Mouse (Mus musculus): ENCODE data around the gene Olfr1136. TPM values are rescaled to one million over a fixed set of nuclear protein-coding genes. Genes with fewer than 3 reads are reported as not detected.

Gene Olfr1136
- not detected for total RNA-seq (2023)

DNA sequence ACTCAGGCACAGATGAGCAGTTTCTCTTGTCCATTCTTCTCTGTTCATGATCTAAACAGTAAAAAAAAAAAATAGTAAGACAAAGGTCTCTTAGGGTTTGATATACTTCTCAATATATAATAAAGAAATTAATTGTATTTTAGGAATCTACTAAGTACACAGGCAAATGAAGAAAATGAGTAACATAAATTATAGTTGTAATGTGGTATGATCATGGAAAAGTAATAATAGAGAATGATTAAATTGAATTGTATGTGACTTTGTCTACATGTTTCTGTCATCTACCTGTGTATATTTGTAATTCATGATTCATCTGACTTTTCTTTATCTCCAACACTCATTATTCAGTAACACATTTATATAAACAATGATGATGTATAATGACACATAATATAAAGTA is at the start of gene Olfr1136:
TSS of gene Olfr1136 (minus strand) at position 101 of the 400 bp plus-strand sequence.

DNA sequence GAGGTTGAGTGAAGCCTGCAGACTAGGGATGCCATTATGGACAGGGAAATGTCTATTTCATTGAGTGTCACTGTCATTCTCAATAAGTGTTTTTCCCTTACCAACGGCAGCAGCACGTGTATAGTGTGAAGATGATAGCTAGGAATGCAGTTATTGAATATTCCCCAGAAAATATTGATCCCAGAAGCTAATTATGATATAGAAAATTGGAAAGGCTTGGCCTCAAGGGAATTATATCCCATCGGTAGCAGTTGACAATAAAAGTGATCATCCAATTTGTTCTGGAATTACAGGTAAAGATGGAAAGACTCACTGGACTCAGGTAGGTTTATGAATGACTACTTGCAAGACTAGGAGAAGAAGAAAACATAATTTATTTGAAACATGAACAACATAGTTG is 49.7 kb upstream of the Olfr1136 start, which contains the start of gene Olfr1140:
TSS of gene Olfr1140 (plus strand) at position 301 of the 400 bp plus-strand sequence.

DNA sequence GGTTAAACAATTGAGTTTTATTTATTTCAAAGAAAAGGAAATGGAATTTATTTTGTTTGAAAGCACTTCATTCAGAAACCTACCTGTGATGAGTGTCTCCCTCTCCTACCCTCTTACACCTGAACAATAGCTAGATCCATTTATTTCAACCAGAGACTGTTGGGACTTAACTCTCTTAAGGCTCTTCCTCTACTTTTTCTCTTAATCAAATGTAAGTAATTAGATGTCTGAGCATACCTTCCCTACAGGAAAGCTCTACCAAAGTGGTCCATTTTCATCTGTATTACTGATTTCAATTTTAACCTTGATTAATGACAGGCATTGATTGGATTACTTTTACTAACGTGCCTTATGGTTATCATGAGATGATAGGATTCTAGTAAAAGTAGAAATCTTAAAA is 46.1 kb upstream of the Olfr1136 start, which contains the start of gene Olfr1138:
TSS of gene Olfr1138 (minus strand) at position 101 of the 400 bp plus-strand sequence.

DNA sequence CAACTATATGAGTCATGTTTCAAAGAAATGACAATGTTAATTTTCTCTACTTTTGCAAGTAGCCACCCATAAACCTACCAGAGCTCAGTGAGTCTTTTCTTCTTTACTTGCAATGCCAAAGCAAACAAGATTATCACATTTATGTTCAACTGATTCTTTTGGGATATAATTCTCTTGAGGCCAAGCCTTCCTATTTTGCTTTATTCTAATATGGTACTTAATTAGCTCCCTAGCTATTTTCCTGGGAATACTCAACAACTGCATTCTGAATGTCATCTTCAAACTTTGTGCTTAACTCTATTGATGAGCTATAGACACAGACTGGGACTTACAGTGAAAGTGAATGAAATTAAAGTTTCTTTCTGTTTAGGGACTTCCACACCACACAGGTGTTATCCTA is 19.3 kb upstream of the Olfr1136 start, which contains the start of gene Olfr1137:
TSS of gene Olfr1137 (minus strand) at position 101 of the 400 bp plus-strand sequence.

DNA sequence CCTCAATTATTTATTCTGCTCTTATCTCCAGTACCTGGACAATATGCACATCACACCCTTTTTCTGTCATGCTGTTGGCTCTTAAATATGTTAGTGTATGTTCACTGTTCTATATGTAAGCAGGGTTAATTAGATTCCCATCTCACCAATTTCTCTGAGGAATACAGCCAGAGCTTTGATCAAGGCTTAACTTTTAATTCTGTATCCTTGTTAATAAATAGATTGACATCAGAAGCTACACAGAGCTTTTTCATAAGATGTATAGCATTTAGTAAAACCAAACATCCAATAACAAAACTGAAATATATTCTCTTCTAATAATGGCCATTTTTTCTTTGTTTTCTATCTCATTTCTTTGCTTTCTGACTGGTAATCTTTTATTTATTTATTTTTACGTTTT is 20.2 kb downstream of the Olfr1136 start, which contains the start of gene Olfr1135:
TSS of gene Olfr1135 (minus strand) at position 101 of the 400 bp plus-strand sequence.

DNA sequence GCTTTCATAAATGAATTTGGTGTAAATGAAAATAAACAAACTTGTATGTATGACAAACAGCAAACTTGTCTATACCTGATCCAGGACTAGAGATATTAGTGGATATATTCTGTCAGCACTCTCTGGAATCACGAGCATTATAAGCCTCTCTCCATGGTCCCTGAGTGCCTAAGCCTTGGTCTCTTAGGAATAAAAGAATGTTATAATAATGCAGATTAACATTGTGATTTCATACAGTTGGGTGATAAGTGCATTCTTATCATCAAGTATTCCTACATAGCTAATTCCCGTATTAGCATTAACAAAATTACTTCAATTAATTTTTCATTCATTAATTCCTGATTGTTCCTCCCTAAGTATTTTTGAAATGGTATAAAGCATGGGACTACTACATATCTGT is 35.4 kb downstream of the Olfr1136 start, which contains the start of gene Olfr1134:
TSS of gene Olfr1134 (minus strand) at position 101 of the 400 bp plus-strand sequence.

DNA sequence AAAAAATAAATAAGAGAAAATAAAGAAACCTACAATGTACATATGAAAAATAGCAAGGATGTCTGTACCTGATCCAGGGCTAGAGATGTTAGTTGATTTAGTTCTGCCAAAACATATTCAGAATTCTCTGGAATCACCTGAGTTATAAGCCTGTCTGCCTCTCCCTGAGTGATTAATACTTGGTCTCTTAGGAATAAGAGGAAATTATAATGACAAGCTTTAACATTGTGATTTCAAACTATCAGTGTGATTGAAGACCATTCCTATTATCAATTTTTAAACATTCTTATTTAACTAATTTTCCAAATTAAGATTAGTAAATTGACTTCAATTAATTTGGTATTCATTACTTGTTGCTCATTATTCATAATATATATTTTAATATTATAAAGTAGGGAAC is 46.5 kb downstream of the Olfr1136 start, which contains the start of gene Olfr1133:
TSS of gene Olfr1133 (minus strand) at position 101 of the 400 bp plus-strand sequence.

Other genes with a start within 250 kb of the Olfr1136 start
- not detected for gene Olfr1126, start 240.0 kb downstream of the Olfr1136 start, total RNA-seq (2023)
- not detected for gene Pramel7, start 196.9 kb downstream of the Olfr1136 start, total RNA-seq (2023)
- gene Pramel6, start 187.4 kb downstream of the Olfr1136 start, total RNA-seq (2023), result not detected
- not detected for gene Olfr153, start 162.2 kb downstream of the Olfr1136 start, total RNA-seq (2023)
- not detected for gene Olfr1128, start 148.4 kb downstream of the Olfr1136 start, total RNA-seq (2023)
- gene Olfr1129, start 120.0 kb downstream of the Olfr1136 start, total RNA-seq (2023), result not detected
- gene Olfr1130, start 87.7 kb downstream of the Olfr1136 start, total RNA-seq (2023), result not detected
- gene Olfr1131, start 66.8 kb downstream of the Olfr1136 start, total RNA-seq (2023), result not detected
- gene Olfr1132, start 56.4 kb downstream of the Olfr1136 start, total RNA-seq (2023), result not detected
- gene Olfr1133, start 46.6 kb downstream of the Olfr1136 start, total RNA-seq (2023), result not detected
- gene Olfr1134, start 35.5 kb downstream of the Olfr1136 start, total RNA-seq (2023), result not detected
- gene Olfr1135, start 20.3 kb downstream of the Olfr1136 start, total RNA-seq (2023), result not detected
- gene Olfr1137, start 19.2 kb upstream of the Olfr1136 start, total RNA-seq (2023), result not detected
- not detected for gene Olfr1138, start 46.0 kb upstream of the Olfr1136 start, total RNA-seq (2023)
- not detected for gene Olfr1140, start 49.8 kb upstream of the Olfr1136 start, total RNA-seq (2023)
- not detected for gene Olfr1141, start 60.0 kb upstream of the Olfr1136 start, total RNA-seq (2023)
- not detected for gene Olfr152, start 85.5 kb upstream of the Olfr1136 start, total RNA-seq (2023)
- not detected for gene Olfr1143, start 106.6 kb upstream of the Olfr1136 start, total RNA-seq (2023)
- gene Olfr1145, start 115.9 kb upstream of the Olfr1136 start, total RNA-seq (2023), result not detected
- gene Olfr1148, start 136.6 kb upstream of the Olfr1136 start, total RNA-seq (2023), result not detected
- gene Olfr1150-ps1, start 150.0 kb upstream of the Olfr1136 start, total RNA-seq (2023), result not detected
- not detected for gene Olfr1151, start 161.9 kb upstream of the Olfr1136 start, total RNA-seq (2023)
- not detected for gene Olfr1152, start 172.5 kb upstream of the Olfr1136 start, total RNA-seq (2023)
- not detected for gene Olfr1153, start 201.0 kb upstream of the Olfr1136 start, total RNA-seq (2023)
- not detected for gene Olfr1154, start 211.2 kb upstream of the Olfr1136 start, total RNA-seq (2023)

All from monocyte, adult 59 days (primary cell).